Mouse (Mus musculus): ENCODE results near the gene Tmem109. TPM values are rescaled to one million over a fixed set of nuclear protein-coding genes. Genes with fewer than 3 reads are reported as not detected.

Gene Tmem109
- polyA plus RNA-seq, 1 experiment from 2014 or later, result 81.0 TPM

DNA sequence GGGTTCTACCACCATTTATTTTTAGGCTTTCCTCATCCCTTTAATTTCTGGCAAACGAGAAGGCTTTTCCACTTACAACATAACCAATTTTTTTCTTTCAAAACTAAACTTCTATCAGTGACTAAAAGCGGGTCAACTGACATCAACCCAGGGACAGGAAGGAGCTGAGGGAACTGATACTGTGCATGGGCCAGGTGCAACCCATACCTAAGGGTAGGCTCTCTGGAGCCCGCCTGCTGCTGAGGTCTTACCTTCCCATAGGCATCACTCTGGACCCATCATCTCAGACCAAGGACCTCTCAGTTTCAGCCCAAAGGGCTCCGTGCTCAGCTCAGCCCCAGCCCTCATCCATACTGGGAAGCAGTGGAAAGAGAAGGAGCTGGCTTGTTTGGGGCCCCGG, 53.5 kb downstream of the Tmem109 start:
- POLR2A ChIA-PET, result no interaction called here
- CTCF ChIA-PET, result no interaction called here
- in situ Hi-C loops (cut with MboI; ENCODE audit: low pct_unique_long_range_greater_than_20kb), result no loop called here
- no peaks in the 10 kb centered on the region for H3K27me3 ChIP-seq
- no peak for TF ChIP-seq CTCF (IDR thresholded peaks at IDR 0.05)
- DNase-seq (ENCODE audit: low read depth, low spot score), result no peak
- no peak for ATAC-seq

GRCm38 (mm10) chr19:10824061-10824460, 57.7 kb downstream of the Tmem109 start:
- no peak for TF ChIP-seq CTCF (IDR thresholded peaks at IDR 0.05)
- ChIA-PET CTCF (interaction anchor here (1.0 to 1.8 kb wide), 5 partner anchors 9 to 159 kb away, joined by 3 to 5 read pairs (median 3); partner anchors contain the start of gene Slc15a3), POLR2A (no interaction called here)
- in situ Hi-C loops (cut with MboI; ENCODE audit: low pct_unique_long_range_greater_than_20kb), result no loop called here
- DNase-seq (ENCODE audit: low read depth, low spot score) (no peak), ATAC-seq (no peak)
- H3K27me3 ChIP-seq, result no peaks in the 10 kb centered on the region

DNA sequence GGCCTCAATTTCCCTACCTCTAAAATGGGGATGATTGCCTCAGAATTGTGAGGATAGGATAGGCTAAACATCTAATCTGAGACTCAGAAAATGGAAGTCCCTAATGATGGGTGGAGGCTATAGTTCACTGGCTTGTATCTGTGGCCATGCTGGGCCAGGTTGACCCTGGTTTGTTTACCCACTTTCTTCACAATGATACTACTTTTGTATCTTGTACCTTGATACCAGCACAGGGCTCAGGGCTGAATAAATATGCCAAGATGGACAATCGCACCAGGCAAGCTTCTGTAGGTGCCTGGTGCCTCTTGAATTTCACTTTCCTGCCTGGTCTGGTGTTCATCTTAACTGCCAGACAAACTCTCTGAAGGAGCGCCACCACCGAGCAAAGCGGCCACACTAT, 59.3 kb downstream of the Tmem109 start:
- TF ChIP-seq CTCF (IDR thresholded peaks at IDR 0.05), result no peak
- no peak for DNase-seq (ENCODE audit: low read depth, low spot score)
- POLR2A ChIA-PET, result no interaction called here
- in situ Hi-C loops (cut with MboI; ENCODE audit: low pct_unique_long_range_greater_than_20kb), result no loop called here
- CTCF ChIA-PET, result no interaction called here
- no peaks in the 10 kb centered on the region for H3K27me3 ChIP-seq
- no peak for ATAC-seq

GRCm38 (mm10) chr19:10821319-10821718, 60.5 kb downstream of the Tmem109 start:
- ATAC-seq (no peak), DNase-seq (ENCODE audit: low read depth, low spot score) (no peak)
- no peaks in the 10 kb centered on the region for H3K27me3 ChIP-seq
- ChIA-PET POLR2A (no interaction called here), CTCF (no interaction called here)
- in situ Hi-C loops (cut with MboI; ENCODE audit: low pct_unique_long_range_greater_than_20kb), result no loop called here
- TF ChIP-seq CTCF (IDR thresholded peaks at IDR 0.05), result no peak

Other genes with a start within 250 kb of the Tmem109 start
- 0.06 TPM for gene Vwce, start 247.8 kb downstream of the Tmem109 start, polyA plus RNA-seq (2021)
- 0.06 TPM for gene Pga5, start 203.9 kb downstream of the Tmem109 start, polyA plus RNA-seq (2021)
- gene Vps37c, start 193.3 kb downstream of the Tmem109 start, polyA plus RNA-seq (2021), result 52.9 TPM
- gene Cd5, start 143.0 kb downstream of the Tmem109 start, polyA plus RNA-seq (2021), result not detected
- gene Cd6, start 51.9 kb downstream of the Tmem109 start, polyA plus RNA-seq (2021), result 0.08 TPM
- gene Slc15a3, start 42.3 kb downstream of the Tmem109 start, polyA plus RNA-seq (2021), result 0.26 TPM
- 114 TPM for gene Tmem132a, start 12.1 kb downstream of the Tmem109 start, polyA plus RNA-seq (2021)
- gene Prpf19, start 13.2 kb upstream of the Tmem109 start, polyA plus RNA-seq (2021), result 251 TPM
- 0.17 TPM for gene Zp1, start 38.6 kb upstream of the Tmem109 start, polyA plus RNA-seq (2021)
- gene Ptgdr2, start 55.2 kb upstream of the Tmem109 start, polyA plus RNA-seq (2021), result 0.21 TPM
- gene Ccdc86, start 67.3 kb upstream of the Tmem109 start, polyA plus RNA-seq (2021), result 21.1 TPM
- gene Ms4a10, start 92.7 kb upstream of the Tmem109 start, polyA plus RNA-seq (2021), result not detected
- gene Ms4a15, start 111.2 kb upstream of the Tmem109 start, polyA plus RNA-seq (2021), result not detected
- not detected for gene Ms4a18, start 136.0 kb upstream of the Tmem109 start, polyA plus RNA-seq (2021)
- gene Ms4a8a, start 199.1 kb upstream of the Tmem109 start, polyA plus RNA-seq (2021), result not detected
- not detected for gene 1700017D01Rik, start 248.9 kb upstream of the Tmem109 start, polyA plus RNA-seq (2021)

Data from Patski (cell line).